Mouse (Mus musculus) right cerebral cortex, postnatal 25 days (tissue): ENCODE results near the gene Lrch1.

ENCODE experiments used
- DNase-seq: peaks from one replicate; pipeline ENCODE4 v3.0.0; 2022

Lrch1 gene

GRCm38 (mm10) chr14:74946321-74946750 lies 1.3 kb downstream of the Lrch1 start:
- no peak for DNase-seq

GRCm38 (mm10) chr14:74945266-74946215 lies 2.1 kb downstream of the Lrch1 start:
- DNase-seq = no peak

- no peak for DNase-seq
These were observed 3.4 kb downstream of the Lrch1 start for GRCm38 (mm10) chr14:74944128-74944755.

GRCm38 (mm10) chr14:74943581-74944117 lies 4.0 kb downstream of the Lrch1 start:
- DNase-seq = no peak

GRCm38 (mm10) chr14:74943024-74943423 lies 4.7 kb downstream of the Lrch1 start:
- no peak for DNase-seq

- no peak for DNase-seq
These were observed 6.1 kb downstream of the Lrch1 start for GRCm38 (mm10) chr14:74941591-74941990.

- DNase-seq = no peak
These were observed 6.9 kb downstream of the Lrch1 start for GRCm38 (mm10) chr14:74940741-74941140.

GRCm38 (mm10) chr14:74939355-74939754 lies 8.3 kb downstream of the Lrch1 start:
- no peak for DNase-seq

GRCm38 (mm10) chr14:74938896-74939295 lies 8.8 kb downstream of the Lrch1 start:
- no peak for DNase-seq

- no peak for DNase-seq
These were observed 11.0 kb downstream of the Lrch1 start for GRCm38 (mm10) chr14:74936557-74937261.

GRCm38 (mm10) chr14:74935111-74935510 lies 12.6 kb downstream of the Lrch1 start:
- DNase-seq = no peak

GRCm38 (mm10) chr14:74933960-74934710 lies 13.5 kb downstream of the Lrch1 start:
- DNase-seq = no peak

- DNase-seq = no peak
These were observed 17.9 kb downstream of the Lrch1 start for GRCm38 (mm10) chr14:74929739-74930138.

GRCm38 (mm10) chr14:74928809-74929432 lies 18.8 kb downstream of the Lrch1 start:
- no peak for DNase-seq

- no peak for DNase-seq
These were observed 20.6 kb downstream of the Lrch1 start for GRCm38 (mm10) chr14:74926899-74927571.

- no peak for DNase-seq
These were observed 21.6 kb downstream of the Lrch1 start for GRCm38 (mm10) chr14:74925951-74926517.

GRCm38 (mm10) chr14:74924521-74924920 lies 23.2 kb downstream of the Lrch1 start:
- DNase-seq = no peak

GRCm38 (mm10) chr14:74924031-74924430 lies 23.6 kb downstream of the Lrch1 start:
- no peak for DNase-seq

- DNase-seq = no peak
These were observed 25.5 kb downstream of the Lrch1 start for GRCm38 (mm10) chr14:74922039-74922736.

GRCm38 (mm10) chr14:74921471-74921870 lies 26.2 kb downstream of the Lrch1 start:
- no peak for DNase-seq
